Mouse (Mus musculus) stomach, embryonic 15.5 days (tissue): ENCODE results near the gene Itpk1. TPM values are rescaled to one million over a fixed set of nuclear protein-coding genes. Genes with fewer than 3 reads are reported as not detected.

Source experiments
- ATAC-seq: fragments of 200-750 bp; cut with Nextera tagmentation; 2 replicates; pipeline ENCODE4 v1.8.0; 2017; ENCODE audit warnings: low read depth, moderate number of reproducible peaks, moderate TSS enrichment; ENCODE audit not compliant: insufficient read depth, low FRiP score
- H3K27ac ChIP-seq: fragments of 300-500 bp; sonication (generic); 2 replicates; pipeline ENCODE4 v1.5.1; 2015; ENCODE audit warnings: mild to moderate bottlenecking, inconsistent platforms
- H3K27me3 ChIP-seq: fragments of 300-500 bp; sonication (generic); replicated peaks from 2 replicates; pipeline ENCODE4 v1.6.1; 2015; ENCODE audit warnings: inconsistent platforms
- H3K36me3 ChIP-seq: fragments of 300-500 bp; sonication (generic); 2 replicates; pipeline ENCODE4 v1.6.1; 2015; ENCODE audit warnings: inconsistent platforms
- H3K4me1 ChIP-seq: fragments of 300-500 bp; sonication (generic); 2 replicates; pipeline ENCODE4 v1.6.1; 2015; ENCODE audit warnings: inconsistent platforms
- H3K4me2 ChIP-seq: fragments of 300-500 bp; sonication (generic); 2 replicates; pipeline ENCODE4 v1.6.1; 2015; ENCODE audit warnings: mild to moderate bottlenecking, inconsistent platforms
- H3K4me3 ChIP-seq: fragments of 300-500 bp; sonication (generic); replicated peaks from 2 replicates; pipeline ENCODE4 v1.5.1; 2015; ENCODE audit warnings: inconsistent platforms
- H3K9ac ChIP-seq: fragments of 300-500 bp; sonication (generic); 2 replicates; pipeline ENCODE4 v1.6.1; 2015; ENCODE audit warnings: inconsistent platforms
- H3K9me3 ChIP-seq: fragments of 300-500 bp; sonication (generic); 2 replicates; pipeline ENCODE4 v1.6.1; 2016; ENCODE audit warnings: inconsistent platforms
- WGBS: fragments of 180-500 bp; shearing (Covaris S2); methylation state at CpG from one replicate; pipeline ENCODE4 v1.1.7; 2015; 5-methylcytosine and 5-hydroxymethylcytosine counted together
- polyA plus RNA-seq: library from polyadenylated mRNA; unstranded; fragments of >200 nt; fragmentation: Nextera tagmentation; extraction: Ambion mirVana; gene quantifications from 2 replicates; pipeline ENCODE4 v1.2.1, GENCODE M21; 2015

Itpk1 gene
- polyA plus RNA-seq, 1 experiment from 2014 or later, result 20.1 TPM

- ATAC-seq, result no peak
- 66% methylated on average over 7 of the region's 7 CpGs for WGBS
- H3K4me1 ChIP-seq, result peaks cover 13% of the 10 kb centered on the region
These were observed 108.3 kb downstream of the Itpk1 start for GRCm38 (mm10) chr12:102596410-102596809.

GRCm38 (mm10) chr12:102594627-102595026 is 110.1 kb downstream of the Itpk1 start:
- Histone ChIP-seq H3K27ac (peak overlapping the region; percentile 23; the same call in 1 of the 2 replicates), H3K4me1 (peaks cover 9% of the 10 kb centered on the region), H3K4me3 (no peak overlapping the region), H3K9me3 (no peaks in the 10 kb centered on the region), H3K9ac (no peak overlapping the region), H3K27me3 (no peaks in the 10 kb centered on the region), H3K36me3 (no peaks in the 10 kb centered on the region), H3K4me2 (no peak overlapping the region)
- no peak for ATAC-seq
- 81% methylated on average over 9 of the region's 9 CpGs for WGBS

More at GRCm38 (mm10) chr12:102596410-102596809, 108.3 kb downstream of the Itpk1 start:
- Histone ChIP-seq H3K4me2 (no peak overlapping the region), H3K9ac (no peak overlapping the region), H3K27ac (no peak overlapping the region), H3K9me3 (no peaks in the 10 kb centered on the region), H3K27me3 (no peaks in the 10 kb centered on the region), H3K4me3 (no peak overlapping the region), H3K36me3 (no peaks in the 10 kb centered on the region)

- no peak overlapping the region for H3K9ac ChIP-seq
- no peaks in the 10 kb centered on the region for H3K27me3 ChIP-seq
- WGBS, result 42% methylated on average over 9 of the region's 9 CpGs
- H3K27ac ChIP-seq, result peak overlapping the region; percentile 23; the same call in 1 of the 2 replicates
- no peaks in the 10 kb centered on the region for H3K9me3 ChIP-seq
- H3K4me3 ChIP-seq, result no peak overlapping the region
- ATAC-seq, result no peak
- peaks cover 9% of the 10 kb centered on the region for H3K4me1 ChIP-seq
- no peaks in the 10 kb centered on the region for H3K36me3 ChIP-seq
- no peak overlapping the region for H3K4me2 ChIP-seq
These were observed 111.0 kb downstream of the Itpk1 start for GRCm38 (mm10) chr12:102593699-102594098.

- 0 out of 2 replicates have a peak, but pooled peaks cover 2% of the 10 kb centered on the region for H3K36me3 ChIP-seq
- H3K4me3 ChIP-seq, result no peak overlapping the region
- H3K27me3 ChIP-seq, result no peaks in the 10 kb centered on the region
- H3K27ac ChIP-seq, result no peak overlapping the region
- WGBS, result 85% methylated on average over 17 of the region's 17 CpGs
- no peaks in the 10 kb centered on the region for H3K9me3 ChIP-seq
- H3K9ac ChIP-seq, result no peak overlapping the region
- ATAC-seq, result no peak
- peaks cover 9% of the 10 kb centered on the region for H3K4me1 ChIP-seq
- H3K4me2 ChIP-seq, result no peak overlapping the region
These were observed 113.9 kb downstream of the Itpk1 start for GRCm38 (mm10) chr12:102590711-102591360.

GRCm38 (mm10) chr12:102587106-102587505 is 117.6 kb downstream of the Itpk1 start:
- ATAC-seq, result no peak
- Histone ChIP-seq H3K9me3 (no peaks in the 10 kb centered on the region), H3K36me3 (0 out of 2 replicates have a peak, but pooled peaks cover 2% of the 10 kb centered on the region), H3K9ac (no peak overlapping the region), H3K27me3 (no peaks in the 10 kb centered on the region), H3K27ac (no peak overlapping the region), H3K4me1 (no peaks in the 10 kb centered on the region), H3K4me3 (no peak overlapping the region), H3K4me2 (no peak overlapping the region)
- WGBS, result 81% methylated on average over 8 of the region's 8 CpGs

- Histone ChIP-seq H3K27me3 (no peaks in the 10 kb centered on the region), H3K27ac (no peak overlapping the region), H3K9me3 (no peaks in the 10 kb centered on the region), H3K4me1 (no peaks in the 10 kb centered on the region), H3K4me2 (no peak overlapping the region), H3K36me3 (0 out of 2 replicates have a peak, but pooled peaks cover 2% of the 10 kb centered on the region), H3K4me3 (no peak overlapping the region), H3K9ac (no peak overlapping the region)
- WGBS, result 67% methylated on average over 9 of the region's 9 CpGs
- ATAC-seq, result no peak
These were observed 118.3 kb downstream of the Itpk1 start for GRCm38 (mm10) chr12:102586286-102586881.

GRCm38 (mm10) chr12:102585390-102585789 is 119.3 kb downstream of the Itpk1 start:
- H3K9me3 ChIP-seq, result no peaks in the 10 kb centered on the region
- H3K9ac ChIP-seq, result no peak overlapping the region
- H3K36me3 ChIP-seq, result 0 out of 2 replicates have a peak, but pooled peaks cover 2% of the 10 kb centered on the region
- no peak overlapping the region for H3K27ac ChIP-seq
- WGBS, result 80% methylated on average over 3 of the region's 3 CpGs
- no peak for ATAC-seq
- no peak overlapping the region for H3K4me2 ChIP-seq
- no peaks in the 10 kb centered on the region for H3K27me3 ChIP-seq
- no peak overlapping the region for H3K4me3 ChIP-seq
- no peaks in the 10 kb centered on the region for H3K4me1 ChIP-seq

- Histone ChIP-seq H3K4me2 (no peak overlapping the region), H3K27ac (no peak overlapping the region), H3K9ac (no peak overlapping the region), H3K27me3 (no peaks in the 10 kb centered on the region), H3K36me3 (0 out of 2 replicates have a peak, but pooled peaks cover 2% of the 10 kb centered on the region), H3K9me3 (no peaks in the 10 kb centered on the region), H3K4me3 (no peak overlapping the region), H3K4me1 (no peaks in the 10 kb centered on the region)
- WGBS, result 77% methylated on average over 11 of the region's 11 CpGs
- ATAC-seq, result no peak
These were observed 122.3 kb downstream of the Itpk1 start for GRCm38 (mm10) chr12:102582441-102582840.

- Histone ChIP-seq H3K36me3 (no peaks in the 10 kb centered on the region), H3K27me3 (no peaks in the 10 kb centered on the region), H3K4me2 (no peak overlapping the region), H3K9ac (no peak overlapping the region), H3K4me1 (no peaks in the 10 kb centered on the region), H3K9me3 (no peaks in the 10 kb centered on the region), H3K27ac (no peak overlapping the region), H3K4me3 (no peak overlapping the region)
- WGBS, result 69% methylated on average over 5 of the region's 5 CpGs
- ATAC-seq, result no peak
These were observed 123.0 kb downstream of the Itpk1 start for GRCm38 (mm10) chr12:102581579-102582196.

- no peaks in the 10 kb centered on the region for H3K4me1 ChIP-seq
- WGBS, result 59% methylated on average over 6 of the region's 6 CpGs
- H3K27me3 ChIP-seq, result no peaks in the 10 kb centered on the region
These were observed 125.7 kb downstream of the Itpk1 start for GRCm38 (mm10) chr12:102579041-102579440.

GRCm38 (mm10) chr12:102576659-102577398 is 127.9 kb downstream of the Itpk1 start:
- 53% methylated on average over 10 of the region's 10 CpGs for WGBS
- no peaks in the 10 kb centered on the region for H3K36me3 ChIP-seq
- no peaks in the 10 kb centered on the region for H3K9me3 ChIP-seq
- H3K4me2 ChIP-seq, result no peak overlapping the region
- H3K27ac ChIP-seq, result peak overlapping the region; percentile 51; the same call in 1 of the 2 replicates
- no peaks in the 10 kb centered on the region for H3K4me1 ChIP-seq
- no peaks in the 10 kb centered on the region for H3K27me3 ChIP-seq
- no peak overlapping the region for H3K4me3 ChIP-seq
- peak; percentile 9; the same call in 1 of the 2 replicates for ATAC-seq
- no peak overlapping the region for H3K9ac ChIP-seq

More at GRCm38 (mm10) chr12:102579041-102579440, 125.7 kb downstream of the Itpk1 start:
- no peak overlapping the region for H3K4me2 ChIP-seq
- no peaks in the 10 kb centered on the region for H3K36me3 ChIP-seq
- H3K27ac ChIP-seq, result no peak overlapping the region
- H3K9ac ChIP-seq, result no peak overlapping the region
- no peaks in the 10 kb centered on the region for H3K9me3 ChIP-seq
- no peak overlapping the region for H3K4me3 ChIP-seq
- no peak for ATAC-seq
